Mouse (Mus musculus): ENCODE data around the gene Grip1.

GRCm38 (mm10) chr10:119932794-119933193 is 479.2 kb downstream of the Grip1 start:
- TF ChIP-seq CTCF (IDR thresholded peaks at IDR 0.05) (peak; percentile 24), EP300 (IDR thresholded peaks at IDR 0.05) (no peak)
